Mouse (Mus musculus) CH12.LX (cell line): ENCODE data around the gene Nup160. TPM values are rescaled to one million over a fixed set of nuclear protein-coding genes. Genes with fewer than 3 reads are reported as not detected.
A peak's percentile ranks its signal among the peaks of the same experiment; 100 is the strongest.

ENCODE experiments used
- DNase-seq: peaks from one replicate; pipeline ENCODE4 v3.0.0-alpha.2; 2013; ENCODE audit errors: extremely low read depth
- H3K27ac ChIP-seq: 2 replicates; pipeline ENCODE4 v1.5.1; 2012; ENCODE audit warnings: low read depth, mild to moderate bottlenecking, control low read depth, moderate library complexity; ENCODE audit not compliant: insufficient read depth
- H3K27me3 ChIP-seq: replicated peaks from 2 replicates; pipeline ENCODE3; 2012; ENCODE audit warnings: inconsistent platforms
- H3K36me3 ChIP-seq, 2 experiments: replicated peaks in 1 of 2; 2 replicates each; pipeline versions ENCODE3 to v1.6.1; 2012; ENCODE audit warnings: inconsistent platforms in 1 of 2, low read length in 1 of 2, mild to moderate bottlenecking in 1 of 2, mixed read lengths in 1 of 2, moderate library complexity in 1 of 2; ENCODE audit not compliant: control insufficient read depth in 1 of 2, insufficient read depth in 1 of 2
- H3K4me1 ChIP-seq, 2 experiments: 2 replicates each; pipeline ENCODE4 v1.6.1; 2012; ENCODE audit warnings: inconsistent platforms in 1 of 2, moderate library complexity in 1 of 2; ENCODE audit not compliant: insufficient read depth in 2 of 2, control insufficient read depth in 1 of 2
- H3K4me2 ChIP-seq: 2 replicates; pipeline ENCODE4 v1.6.1; 2012; ENCODE audit warnings: low read depth, mild to moderate bottlenecking, control low read depth; ENCODE audit not compliant: poor library complexity, insufficient read depth, severe bottlenecking
- H3K4me3 ChIP-seq, 3 experiments: fragments of 150-350 bp in 1 of 3; sonication (generic) in 1 of 3; replicated peaks in 1 of 3; 2 replicates each; pipeline versions ENCODE3 to v1.5.1; 2011 to 2012; ENCODE audit warnings: low read depth in 2 of 3, low read length in 2 of 3, mild to moderate bottlenecking in 2 of 3, moderate library complexity in 2 of 3, control low read depth in 1 of 3, improper control_type of control experiment in 1 of 3, inconsistent platforms in 1 of 3, mixed read lengths in 1 of 3; ENCODE audit not compliant: poor library complexity in 1 of 3
- H3K79me2 ChIP-seq: replicated peaks from 2 replicates; pipeline ENCODE4 v1.6.1; 2012; ENCODE audit warnings: mild to moderate bottlenecking, moderate library complexity; ENCODE audit not compliant: control insufficient read depth, poor library complexity, insufficient read depth, severe bottlenecking; ENCODE audit errors: extremely low read depth
- H3K9ac ChIP-seq: 2 replicates; pipeline ENCODE4 v1.6.1; 2012; ENCODE audit warnings: low read depth, mild to moderate bottlenecking, control low read depth, moderate library complexity; ENCODE audit not compliant: insufficient read depth
- H3K9me3 ChIP-seq: replicated peaks from 2 replicates; pipeline ENCODE3; 2012; ENCODE audit warnings: low read length, inconsistent platforms, mixed read lengths
- CHD1 ChIP-seq: IDR thresholded peaks from 2 replicates; pipeline ENCODE4 v1.6.1; 2012; ENCODE audit warnings: low read depth, low read length, improper control_type of control experiment, inconsistent platforms
- CHD2 ChIP-seq: IDR thresholded peaks from 2 replicates; pipeline ENCODE4 v1.6.1; 2011; ENCODE audit warnings: low read length, improper control_type of control experiment
- E2F4 ChIP-seq: IDR thresholded peaks from 2 replicates; pipeline ENCODE4 v1.6.1; 2011; ENCODE audit warnings: low read depth, low read length, improper control_type of control experiment; ENCODE audit not compliant: insufficient replicate concordance
- ELF1 ChIP-seq: IDR thresholded peaks from 2 replicates; pipeline ENCODE4 v1.6.1; 2014; ENCODE audit warnings: low read depth, mild to moderate bottlenecking, inconsistent platforms, low read length, improper control_type of control experiment
- EP300 ChIP-seq: IDR thresholded peaks from 2 replicates; pipeline ENCODE4 v1.6.1; 2011; ENCODE audit warnings: low read length, improper control_type of control experiment
- ETS1 ChIP-seq: conservative IDR thresholded peaks from 2 replicates; pipeline ENCODE4 v1.6.1; 2012; ENCODE audit warnings: low read depth, mild to moderate bottlenecking, inconsistent platforms, low read length, improper control_type of control experiment, moderate library complexity
- KAT2A ChIP-seq: IDR thresholded peaks from 2 replicates; pipeline ENCODE4 v1.6.1; 2012; ENCODE audit warnings: low read length, improper control_type of control experiment, inconsistent platforms; ENCODE audit not compliant: insufficient replicate concordance
- MAX ChIP-seq: IDR thresholded peaks from 2 replicates; pipeline ENCODE4 v1.6.1; 2011; ENCODE audit warnings: low read length, improper control_type of control experiment
- MEF2A ChIP-seq: IDR thresholded peaks from 2 replicates; pipeline ENCODE4 v1.6.1; 2014; ENCODE audit warnings: low read depth, mild to moderate bottlenecking, inconsistent platforms, low read length, improper control_type of control experiment, borderline replicate concordance
- MXI1 ChIP-seq: IDR thresholded peaks from 2 replicates; pipeline ENCODE4 v1.6.1; 2011; ENCODE audit warnings: mild to moderate bottlenecking, low read depth, low read length, improper control_type of control experiment
- MYC ChIP-seq: IDR thresholded peaks from 2 replicates; pipeline ENCODE4 v1.6.1; 2011; ENCODE audit warnings: low read depth, mild to moderate bottlenecking, improper control_type of control experiment, low read length
- NRF1 ChIP-seq: IDR thresholded peaks from 2 replicates; pipeline ENCODE4 v1.6.1; 2014; ENCODE audit warnings: low read depth, mild to moderate bottlenecking, inconsistent platforms, low read length, improper control_type of control experiment, moderate library complexity
- PAX5 ChIP-seq: IDR thresholded peaks from 2 replicates; pipeline ENCODE4 v1.6.1; 2012; ENCODE audit warnings: low read length, inconsistent platforms, mixed read lengths
- POLR2A ChIP-seq: IDR thresholded peaks from 2 replicates; pipeline ENCODE4 v1.6.1; 2011; ENCODE audit warnings: low read depth, mild to moderate bottlenecking, improper control_type of control experiment, low read length
- POLR2AphosphoS2 ChIP-seq: IDR thresholded peaks from 2 replicates; pipeline ENCODE4 v1.6.1; 2011; ENCODE audit warnings: low read depth, low read length, improper control_type of control experiment
- RCOR1 ChIP-seq: conservative IDR thresholded peaks from 2 replicates; pipeline ENCODE4 v1.6.1; 2012; ENCODE audit warnings: low read depth, mild to moderate bottlenecking, inconsistent platforms, low read length, improper control_type of control experiment
- SIN3A ChIP-seq: IDR thresholded peaks from 2 replicates; pipeline ENCODE4 v1.6.1; 2012; ENCODE audit warnings: low read length, improper control_type of control experiment, inconsistent platforms
- SMC3 ChIP-seq: IDR thresholded peaks from 2 replicates; pipeline ENCODE4 v1.6.1; 2011; ENCODE audit warnings: low read depth, low read length, improper control_type of control experiment
- TBP ChIP-seq: conservative IDR thresholded peaks from 2 replicates; pipeline ENCODE4 v1.6.1; 2011; ENCODE audit warnings: low read depth, low read length, improper control_type of control experiment
- TCF12 ChIP-seq: IDR thresholded peaks from 2 replicates; pipeline ENCODE4 v1.6.1; 2014; ENCODE audit warnings: low read depth, mild to moderate bottlenecking, inconsistent platforms, low read length, improper control_type of control experiment
- UBTF ChIP-seq: IDR thresholded peaks from 2 replicates; pipeline ENCODE4 v1.6.1; 2012; ENCODE audit warnings: low read depth, mild to moderate bottlenecking, inconsistent platforms, low read length, improper control_type of control experiment, moderate library complexity
- USF1 ChIP-seq: IDR thresholded peaks from 2 replicates; pipeline ENCODE4 v1.6.1; 2014; ENCODE audit warnings: low read depth, mild to moderate bottlenecking, inconsistent platforms, low read length, improper control_type of control experiment
- USF2 ChIP-seq: conservative IDR thresholded peaks from 2 replicates; pipeline ENCODE4 v1.6.1; 2011; ENCODE audit warnings: low read depth, low read length, improper control_type of control experiment
- ZC3H11A ChIP-seq: IDR thresholded peaks from 2 replicates; pipeline ENCODE4 v1.6.1; 2012; ENCODE audit warnings: low read depth, mild to moderate bottlenecking, inconsistent platforms, low read length, improper control_type of control experiment
- ZKSCAN1 ChIP-seq: IDR thresholded peaks from 2 replicates; pipeline ENCODE4 v1.6.1; 2012; ENCODE audit warnings: low read depth, inconsistent platforms, low read length, improper control_type of control experiment, borderline replicate concordance
- ZMIZ1 ChIP-seq: IDR thresholded peaks from 2 replicates; pipeline ENCODE4 v1.6.1; 2012; ENCODE audit warnings: low read depth, mild to moderate bottlenecking, inconsistent platforms, low read length, improper control_type of control experiment
- ZNF384 ChIP-seq: IDR thresholded peaks from 2 replicates; pipeline ENCODE4 v1.6.1; 2012; ENCODE audit warnings: low read depth, low read length, improper control_type of control experiment, inconsistent platforms
- dilution Hi-C: fragments of 300-500 bp; cut with MboI; formaldehyde crosslinking; loops from 2 replicates; pipeline ENCODE4 v1.14.3; 2020; ENCODE audit warnings: low sequenced_read_pairs; ENCODE audit not compliant: extremely low pct_unique_long_range_greater_than_20kb, extremely low pct_ligation_motif_present
- in situ Hi-C: fragments of 300-500 bp; cut with MboI; formaldehyde crosslinking; loops from 3 replicates; pipeline ENCODE4 v1.14.3; 2019; ENCODE audit warnings: low sequenced_read_pairs, low pct_ligation_motif_present, low pct_unique_long_range_greater_than_20kb, mixed read lengths
- polyA plus RNA-seq: library from polyadenylated mRNA; unstranded; fragments of >175 nt; gene quantifications from 2 replicates; pipeline ENCODE4 v1.2.1, GENCODE M21; 2012; ENCODE audit warnings: low read depth; ENCODE audit not compliant: insufficient read length
- total RNA-seq, 2 experiments: library from RNA; depleted of rRNA; stranded (reverse); fragments of 300-350 nt in 1 of 2; fragments of >200 nt in 1 of 2; gene quantifications; 2 replicates each; pipeline ENCODE4 v1.2.3; 2012 to 2014

Gene Nup160
- total and polyA plus RNA-seq, 3 experiments = 32.7 to 71.8 (median 59.1) TPM

- TF ChIP-seq ELF1 = no peak
- peak; percentile 82 for TF ChIP-seq MXI1
- TF ChIP-seq CHD1 = no peak
- peak; percentile 49; the same call in 1 of the 2 replicates for TF ChIP-seq ETS1
- TF ChIP-seq ZMIZ1 = no peak
- TF ChIP-seq POLR2AphosphoS2 = no peak
- TF ChIP-seq USF1 = 0 out of 2 replicates have a peak, but pooled peaks have one; percentile 17
- TF ChIP-seq KAT2A = no peak
- peak; percentile 62; the same call in 1 of the 2 replicates for TF ChIP-seq SIN3A
- TF ChIP-seq TBP = no peak
- TF ChIP-seq, all 38 proteins: peak for 16
These were observed 9.4 kb upstream of the Nup160 start (continued) for GRCm38 (mm10) chr2:90667388-90668265.

DNA sequence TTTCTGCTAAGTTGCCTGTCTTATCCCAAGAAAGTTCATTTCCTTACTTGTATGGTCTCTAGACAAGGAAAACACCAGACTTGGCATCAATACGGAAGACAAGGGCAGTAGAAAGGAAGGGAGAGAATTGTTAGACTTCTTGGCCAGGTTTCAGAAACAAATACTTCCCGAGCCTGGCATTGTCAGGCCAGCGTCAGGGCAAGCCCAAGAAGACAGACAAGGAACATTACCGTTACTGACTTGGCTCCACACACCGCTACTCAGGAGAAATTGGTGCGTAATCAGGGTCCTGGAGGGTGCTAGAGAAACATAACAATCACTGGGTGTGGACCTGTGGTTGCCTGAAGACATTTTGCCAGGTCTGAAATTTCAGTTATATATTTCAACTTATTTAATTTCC, 6.7 kb upstream of the Nup160 start:
- H3K27ac ChIP-seq = no peak overlapping the region
- H3K4me3 ChIP-seq = no peak overlapping the region
- no peak overlapping the region for H3K4me2 ChIP-seq
- H3K9me3 ChIP-seq = peaks cover 11% of the 10 kb centered on the region
- H3K36me3 ChIP-seq = no peaks in the 10 kb centered on the region
- peaks cover 7% of the 10 kb centered on the region for H3K27me3 ChIP-seq
- peaks cover 15 to 36% of the 10 kb centered on the region in 2 experiments for H3K4me1 ChIP-seq
- no peak overlapping the region for H3K9ac ChIP-seq
- dilution Hi-C loops (no loop called here), in situ Hi-C loops (loop anchor here (10.0 kb wide), 1 partner anchor 86 kb away; the partner anchor contains the start of gene Ptprj)
- no peaks in the 10 kb centered on the region for H3K79me2 ChIP-seq
- no peak for TF ChIP-seq E2F4
- TF ChIP-seq MYC = no peak
- TF ChIP-seq PAX5 = no peak
- no peak for TF ChIP-seq CHD2
- no peak for TF ChIP-seq MEF2A
- no peak for TF ChIP-seq TCF12
- no peak for TF ChIP-seq ZNF384
- no peak for TF ChIP-seq RCOR1
- TF ChIP-seq SMC3 = no peak
- TF ChIP-seq ZKSCAN1 = no peak
- no peak for TF ChIP-seq USF2
- TF ChIP-seq MAX = no peak
- TF ChIP-seq EP300 = no peak
- TF ChIP-seq ZC3H11A = no peak
- TF ChIP-seq UBTF = no peak
- TF ChIP-seq MXI1 = no peak
- no peak for TF ChIP-seq USF1
- no peak for TF ChIP-seq NRF1
- TF ChIP-seq ETS1 = no peak
- TF ChIP-seq POLR2A = no peak
- no peak for DNase-seq
